Mouse (Mus musculus) heart, adult 18-20 months (tissue): Measurements from ENCODE around the gene Btbd11. TPM values are rescaled to one million over a fixed set of nuclear protein-coding genes. Genes with fewer than 3 reads are reported as not detected.
A peak's percentile ranks its signal among the peaks of the same experiment; 100 is the strongest.

Experiments used
- DNase-seq, 2 experiments: peaks; one replicate each; pipeline ENCODE4 v3.0.0; 2021 to 2022; ENCODE audit warnings: mixed read lengths in 1 of 2
- long read RNA-seq, 2 experiments: library from polyadenylated mRNA; stranded (forward); transcript quantifications; one replicate each; pipeline ENCODE4 v2.0.0; 2021
- total RNA-seq, 2 experiments: library from RNA; stranded (reverse); gene quantifications; 2 replicates each; pipeline ENCODE4 v1.2.3; 2021

The Btbd11 gene
- total RNA-seq: 1 to 10 TPM; 3.2 to 4.8 TPM
- long read RNA-seq, experiment 1: 0 reads
- long read RNA-seq, experiment 2, partial matches to known transcripts: 0 of 1 reads
- long read RNA-seq, experiment 2, other reads (novel, unspliced or antisense): 1 of 1 reads

DNA sequence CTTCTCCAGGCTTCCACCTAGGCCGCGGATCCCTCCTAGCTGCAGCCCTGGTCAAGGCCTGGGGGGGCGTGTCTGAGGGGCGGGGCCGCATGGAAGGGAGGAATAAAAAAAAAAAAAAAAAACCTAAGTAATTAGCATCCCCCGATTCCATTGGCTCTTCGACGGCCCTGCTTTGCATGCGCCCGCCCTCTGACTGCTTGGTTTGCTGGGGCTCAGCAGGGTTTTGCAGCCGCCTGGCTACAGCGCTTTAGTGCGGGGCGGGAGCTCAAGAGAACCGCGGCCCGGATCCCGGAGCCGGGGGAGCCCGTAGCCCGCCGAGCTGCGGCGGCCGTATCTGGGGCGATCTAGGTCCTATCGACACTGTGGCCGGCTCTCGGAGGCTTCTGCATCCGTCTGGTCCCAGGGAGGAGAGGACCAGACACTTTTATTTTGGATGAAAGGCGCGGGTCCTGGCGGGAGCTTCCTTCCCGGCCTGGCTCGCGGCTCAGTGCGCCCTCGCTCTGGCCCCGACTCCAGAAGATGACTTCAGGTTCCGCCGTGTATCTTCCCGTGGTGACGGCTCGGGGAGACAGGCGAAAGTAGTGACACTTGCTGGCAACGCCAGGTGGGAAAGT lies at the start of gene Btbd11:
Btbd11 (plus strand) TSS at position 210 of the 614 bp plus-strand sequence.
- DNase-seq: peak; percentile 92 to 96

DNA sequence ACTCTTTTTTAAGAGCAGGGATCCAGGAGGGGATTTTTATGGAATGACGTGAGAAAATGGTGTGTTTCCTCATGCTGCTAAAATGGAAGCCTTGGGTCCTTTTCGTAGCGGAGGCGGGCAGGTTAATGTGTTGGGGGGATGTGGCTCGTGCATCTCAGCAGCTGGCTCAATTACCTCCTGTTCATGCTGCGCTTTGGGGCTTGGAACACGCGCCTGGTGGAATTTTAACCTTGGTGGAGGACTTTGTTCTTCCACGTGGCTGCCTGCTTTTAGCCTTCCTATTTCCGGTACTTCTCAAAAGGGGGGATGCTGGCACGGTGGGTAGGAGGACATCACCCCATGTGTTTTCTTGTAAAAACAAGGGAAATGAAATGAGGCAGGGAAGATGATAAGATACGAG lies 47.9 kb upstream of the Btbd11 start:
- DNase-seq: no peak

DNA sequence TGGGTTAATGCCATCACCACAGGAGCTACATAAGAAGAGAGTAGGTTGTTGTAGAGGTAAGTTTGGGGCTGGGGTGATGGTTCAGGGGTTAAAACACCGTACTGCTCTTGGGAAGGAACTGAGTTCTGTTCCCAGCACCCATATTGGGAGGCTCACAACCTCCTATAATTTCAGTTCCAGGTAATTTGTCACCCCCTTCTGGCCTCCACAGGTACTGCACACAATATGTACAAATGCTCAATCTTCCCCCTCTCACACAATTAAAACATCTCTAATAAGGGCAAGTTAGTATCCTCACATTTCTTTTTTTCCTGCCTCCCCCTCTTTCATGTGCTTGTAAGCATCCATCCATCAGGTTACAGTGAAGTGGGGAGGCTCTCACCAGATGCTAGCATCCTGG lies 44.7 kb upstream of the Btbd11 start:
- DNase-seq: no peak

DNA sequence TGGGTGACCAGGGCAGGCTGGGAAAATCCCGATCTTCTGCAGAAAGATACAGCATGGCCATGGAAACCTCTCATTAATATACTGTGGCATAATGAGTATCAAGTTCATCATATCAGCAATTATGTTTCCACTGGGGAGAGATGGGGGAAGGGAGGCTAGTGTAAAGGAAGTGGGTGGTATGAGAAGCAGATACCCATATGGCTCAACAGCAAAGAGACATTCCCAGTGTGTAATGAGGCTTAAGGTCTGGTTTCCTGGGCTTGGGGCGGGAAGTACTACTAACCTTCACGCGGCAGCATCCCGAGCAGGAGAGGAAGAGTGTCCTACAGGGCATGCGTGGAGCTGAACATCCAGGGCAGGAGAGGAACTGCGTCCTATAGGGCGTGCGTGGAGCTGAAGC lies 39.4 kb upstream of the Btbd11 start:
- DNase-seq: no peak

DNA sequence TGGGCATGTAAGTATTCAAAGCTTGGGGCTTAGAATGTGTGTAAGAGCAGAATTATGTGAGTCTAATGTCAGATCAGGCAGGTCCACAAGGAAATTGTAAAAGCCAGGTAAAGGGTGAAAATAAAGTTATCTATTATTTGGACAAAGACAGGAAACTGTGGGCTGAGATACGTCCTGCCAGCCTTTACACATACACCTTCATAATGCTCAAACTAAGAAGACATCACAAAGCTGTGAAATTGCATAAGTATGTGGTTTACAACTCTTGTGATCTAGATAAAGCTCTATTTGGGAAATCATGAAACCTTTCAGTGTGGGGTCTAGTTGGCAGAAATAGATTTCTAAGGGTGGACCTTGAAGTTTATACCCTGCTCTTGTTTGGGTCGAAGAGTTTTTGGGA lies 34.1 kb upstream of the Btbd11 start:
- DNase-seq: no peak

DNA sequence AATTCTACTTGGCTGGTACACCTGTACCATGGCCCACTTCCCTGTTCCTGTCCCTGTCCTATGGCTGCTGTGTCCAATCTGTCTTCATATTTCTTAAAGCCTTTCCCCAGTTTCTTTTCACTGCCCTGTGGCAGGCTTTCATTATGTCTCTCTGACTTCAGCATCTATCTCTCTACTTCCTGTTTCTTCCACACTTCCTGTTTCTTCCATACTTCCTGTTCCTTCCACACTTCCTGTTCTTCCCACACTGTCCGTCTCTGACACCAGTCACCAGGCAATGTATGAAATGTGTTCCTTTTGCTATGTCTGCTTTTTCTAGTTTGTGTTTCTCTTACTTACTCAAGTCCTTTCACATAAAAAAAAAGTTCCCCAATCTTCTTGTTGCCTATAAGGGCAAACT lies 32.3 kb upstream of the Btbd11 start:
- DNase-seq: no peak

DNA sequence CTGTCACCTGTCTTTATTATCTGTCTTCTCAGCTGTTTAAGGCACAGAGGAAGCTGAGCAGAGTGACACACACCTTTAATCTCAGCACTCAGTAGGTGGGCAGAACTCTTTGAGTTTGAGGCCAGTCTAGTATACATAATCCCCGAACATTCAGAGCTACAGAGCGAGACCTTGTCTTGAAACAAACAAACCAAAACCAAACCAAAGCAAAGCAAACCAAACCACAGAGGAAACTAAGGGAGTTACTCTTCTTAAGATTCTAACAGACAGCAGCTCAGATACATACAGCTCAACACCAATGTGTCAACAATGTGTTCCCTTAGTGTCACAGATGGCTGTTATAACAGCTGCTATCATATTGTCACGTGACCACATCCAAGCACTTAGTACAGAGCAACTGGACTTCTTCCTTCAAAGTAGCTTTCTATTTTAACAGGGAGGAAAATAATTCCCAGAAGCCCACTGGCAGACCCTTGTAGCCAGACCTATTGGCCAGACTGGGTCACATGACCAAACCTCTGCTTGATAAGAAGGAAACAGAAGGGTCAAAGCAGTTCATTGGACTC lies 27.0 kb upstream of the Btbd11 start:
- DNase-seq: no peak

DNA sequence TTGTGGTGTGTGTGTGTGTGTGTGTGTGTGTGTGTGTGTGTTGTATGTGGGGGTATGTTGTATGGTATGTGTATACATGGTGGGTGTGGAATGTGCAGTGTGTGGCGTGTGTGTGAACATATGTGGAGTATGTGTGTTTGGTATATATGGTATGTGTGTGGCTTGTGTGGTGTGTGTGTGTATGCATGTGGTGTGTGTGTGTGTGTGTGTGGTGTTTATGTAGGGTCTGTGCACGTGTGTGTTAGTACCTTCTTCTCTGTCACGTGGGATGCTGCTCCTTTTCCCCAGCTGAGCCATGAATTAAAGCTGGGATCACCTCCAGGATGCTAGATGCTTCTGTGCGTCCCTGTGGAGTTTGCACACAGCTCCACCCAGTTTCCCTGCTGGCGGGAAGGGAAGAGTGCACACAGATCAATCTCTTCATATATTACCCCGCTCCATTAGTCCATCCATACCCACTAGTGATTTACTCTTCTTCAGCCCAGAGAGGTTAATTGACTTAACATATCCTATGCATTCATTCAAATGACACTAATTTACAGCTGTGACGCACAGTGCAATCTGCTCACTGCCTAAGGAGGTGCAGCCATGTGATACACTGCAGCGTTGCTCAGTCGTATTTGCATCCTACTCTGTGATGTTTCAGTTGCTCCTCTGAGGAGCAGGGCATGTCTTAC lies 23.7 kb upstream of the Btbd11 start:
- DNase-seq: no peak

DNA sequence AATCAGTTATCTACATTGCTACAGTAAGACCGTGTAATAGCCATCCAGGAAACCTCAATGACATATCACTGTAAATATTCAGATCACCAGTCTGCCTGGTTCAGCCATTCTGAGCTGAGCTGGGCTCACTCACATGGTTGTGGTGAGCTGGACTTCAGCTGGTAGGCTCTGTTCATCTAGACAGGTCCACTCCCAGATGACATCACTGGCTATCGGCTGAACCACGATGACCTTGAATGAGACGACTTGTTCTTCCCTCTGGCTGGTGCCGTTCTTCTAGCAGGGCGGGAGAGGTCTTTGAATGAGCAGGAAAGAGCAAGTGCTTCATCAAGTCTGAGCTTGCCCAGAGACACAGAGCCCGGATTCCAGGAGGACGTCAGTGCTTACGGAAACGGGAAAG lies 19.7 kb upstream of the Btbd11 start:
- DNase-seq: no peak

DNA sequence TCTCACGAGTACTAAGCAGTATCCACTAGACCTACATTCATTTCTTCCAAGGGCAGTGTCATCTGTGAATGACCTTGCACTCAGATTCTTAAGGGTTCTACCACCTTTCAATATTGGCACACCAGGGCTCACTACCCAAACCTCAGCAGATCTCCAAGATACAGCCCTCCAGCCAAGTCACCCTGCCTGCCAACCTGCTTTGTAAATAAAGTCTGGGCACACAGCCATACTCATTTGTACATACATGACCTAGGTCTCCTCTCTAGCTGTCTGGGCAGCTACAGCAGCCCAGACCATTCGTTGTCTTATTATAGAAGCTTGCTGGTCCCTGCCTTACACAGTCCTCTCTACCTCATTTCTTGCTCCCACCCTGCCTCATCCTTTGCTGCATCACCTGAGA lies 15.3 kb upstream of the Btbd11 start:
- peak; percentile 41 to 45 for DNase-seq

DNA sequence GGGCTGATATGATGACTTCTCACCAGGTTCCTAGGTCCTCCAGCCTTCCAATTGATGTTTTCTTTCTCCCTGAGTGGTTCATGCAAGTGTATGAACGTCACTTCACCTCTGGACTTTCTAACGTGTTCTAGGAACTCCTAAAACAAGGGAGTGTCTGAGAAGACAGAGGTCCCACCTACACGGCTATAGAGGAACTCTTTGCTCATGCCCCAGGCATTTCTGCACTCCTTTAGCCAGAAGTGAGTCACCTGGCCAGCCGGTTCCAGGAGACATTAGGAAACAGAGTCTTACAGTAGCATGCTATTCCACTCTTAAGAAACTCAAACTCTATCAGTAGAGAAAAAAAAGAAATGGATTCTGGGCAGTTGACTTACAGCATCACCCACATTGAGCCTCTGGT lies 14.5 kb upstream of the Btbd11 start:
- no peak for DNase-seq

DNA sequence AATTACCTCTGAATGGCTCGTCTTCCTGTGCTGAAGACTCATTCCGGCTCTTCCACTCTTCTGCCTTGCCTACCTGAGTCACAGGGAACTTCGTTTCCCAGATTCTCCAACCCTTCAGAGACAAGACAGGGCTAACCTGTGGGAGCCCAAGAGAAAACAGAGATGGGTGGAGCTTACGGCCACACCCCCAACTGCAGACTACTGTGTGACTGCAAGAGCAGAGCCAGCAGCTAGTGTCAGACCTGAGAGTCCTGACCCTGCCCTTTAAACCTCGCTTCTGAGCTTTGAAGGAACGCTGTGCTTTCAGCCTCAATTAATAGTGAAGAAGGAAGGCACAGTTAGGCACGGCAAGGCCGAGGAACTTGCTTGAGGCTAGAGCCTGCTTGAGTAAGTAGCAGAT lies 7.6 kb upstream of the Btbd11 start:
- no peak for DNase-seq

DNA sequence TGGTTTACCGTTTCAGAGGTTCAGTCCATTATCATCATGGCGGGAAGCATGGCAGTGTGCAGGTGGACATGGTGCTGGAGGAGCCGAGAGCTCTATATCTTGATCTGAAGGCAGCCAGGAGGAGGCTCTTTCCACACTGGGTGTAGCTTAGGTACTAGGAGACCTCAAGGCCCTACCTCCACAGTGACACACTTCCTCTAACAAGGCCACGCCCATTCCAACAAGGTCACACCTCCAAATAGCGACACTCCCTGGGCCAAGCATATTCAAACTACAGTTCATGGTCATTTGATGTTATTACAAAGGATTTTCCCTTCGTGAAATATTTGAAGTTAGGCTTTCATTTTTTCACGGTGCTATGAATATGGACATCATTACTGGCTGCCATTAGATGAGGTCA lies 3.6 kb upstream of the Btbd11 start:
- DNase-seq: no peak

DNA sequence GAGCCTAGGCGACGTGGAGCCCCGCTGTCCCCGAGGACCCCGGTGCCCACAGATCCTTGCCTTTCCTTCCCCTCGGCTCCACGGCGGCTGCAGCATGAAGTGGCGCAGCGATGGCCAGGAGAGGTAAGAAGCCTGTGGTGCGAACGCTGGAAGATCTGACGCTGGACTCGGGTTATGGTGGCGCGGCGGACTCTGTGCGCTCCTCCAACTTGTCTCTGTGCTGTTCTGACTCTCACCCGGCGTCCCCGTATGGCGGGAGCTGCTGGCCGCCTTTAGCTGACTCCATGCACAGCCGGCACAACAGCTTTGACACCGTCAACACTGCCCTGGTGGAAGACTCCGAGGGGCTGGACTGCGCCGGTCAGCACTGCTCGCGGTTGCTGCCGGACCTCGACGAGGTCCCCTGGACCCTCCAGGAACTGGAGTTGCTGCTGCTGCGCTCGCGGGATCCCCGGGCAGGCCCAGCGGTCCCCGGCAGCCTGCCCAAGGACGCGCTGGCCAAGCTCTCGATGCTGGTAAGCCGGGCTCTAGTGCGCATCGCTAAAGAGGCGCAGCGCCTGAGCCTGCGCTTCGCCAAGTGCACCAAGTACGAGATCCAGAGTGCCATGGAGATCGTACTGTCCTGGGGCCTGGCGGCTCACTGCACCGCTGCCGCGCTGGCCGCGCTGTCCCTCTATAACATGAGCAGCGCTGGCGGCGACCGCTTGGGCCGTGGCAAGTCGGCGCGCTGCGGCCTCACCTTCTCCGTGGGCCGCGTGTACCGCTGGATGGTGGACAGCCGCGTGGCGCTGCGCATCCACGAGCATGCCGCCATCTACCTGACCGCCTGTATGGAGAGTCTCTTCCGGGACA lies 831 bp downstream of the Btbd11 start:
- peak; percentile 45 to 54 for DNase-seq

DNA sequence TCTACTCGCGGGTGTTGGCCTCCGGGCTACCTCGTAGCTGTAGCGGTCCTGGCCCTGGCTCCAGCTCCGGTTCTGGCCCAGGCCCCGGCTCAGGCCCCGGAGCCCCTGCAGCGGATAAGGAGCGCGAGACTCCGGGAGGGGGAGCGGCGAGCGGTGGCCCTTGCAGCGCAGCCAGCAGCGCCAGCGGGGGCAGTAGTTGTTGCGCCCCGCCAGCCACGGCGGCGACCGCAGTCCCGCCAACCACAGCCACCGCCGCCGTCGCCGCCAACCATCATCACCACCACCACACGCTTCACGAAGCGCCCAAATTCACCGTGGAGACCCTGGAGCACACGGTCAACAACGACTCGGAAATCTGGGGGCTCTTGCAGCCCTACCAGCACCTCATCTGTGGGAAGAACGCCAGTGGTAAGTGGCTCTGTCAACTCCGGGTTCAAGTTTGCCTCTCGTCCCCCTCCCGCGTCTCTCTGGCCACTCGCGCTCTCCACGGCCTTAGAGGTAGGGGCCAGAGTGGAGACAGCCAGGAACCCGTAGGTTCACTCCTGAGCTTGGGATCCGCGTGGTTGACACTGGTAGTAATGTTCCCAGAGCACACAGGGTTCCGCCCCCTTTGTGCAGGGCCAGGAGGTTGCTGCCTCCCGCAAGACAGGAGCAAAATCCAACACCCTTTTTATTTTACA lies 1.6 kb downstream of the Btbd11 start:
- DNase-seq: peak in 1 of 2 experiments; percentile 18

DNA sequence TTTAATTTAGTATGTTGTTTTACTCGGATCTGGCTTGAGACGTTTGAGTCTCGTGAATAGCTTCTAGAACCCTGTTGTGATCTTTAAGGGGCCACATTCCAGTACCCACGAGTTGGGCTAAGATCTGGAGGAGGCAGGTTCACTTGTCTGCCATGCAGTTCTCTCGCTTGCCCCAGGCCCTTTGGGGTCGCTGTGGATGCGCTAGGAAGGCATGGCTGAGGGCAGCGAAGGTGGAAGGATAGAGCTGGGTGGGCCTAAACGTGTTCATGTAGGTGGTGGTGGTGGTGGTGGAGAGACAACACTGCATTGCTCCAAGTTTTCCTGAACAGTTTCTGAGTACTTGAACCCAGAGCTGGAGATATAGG lies 2.1 kb downstream of the Btbd11 start:
- DNase-seq: peak; percentile 8 to 36

DNA sequence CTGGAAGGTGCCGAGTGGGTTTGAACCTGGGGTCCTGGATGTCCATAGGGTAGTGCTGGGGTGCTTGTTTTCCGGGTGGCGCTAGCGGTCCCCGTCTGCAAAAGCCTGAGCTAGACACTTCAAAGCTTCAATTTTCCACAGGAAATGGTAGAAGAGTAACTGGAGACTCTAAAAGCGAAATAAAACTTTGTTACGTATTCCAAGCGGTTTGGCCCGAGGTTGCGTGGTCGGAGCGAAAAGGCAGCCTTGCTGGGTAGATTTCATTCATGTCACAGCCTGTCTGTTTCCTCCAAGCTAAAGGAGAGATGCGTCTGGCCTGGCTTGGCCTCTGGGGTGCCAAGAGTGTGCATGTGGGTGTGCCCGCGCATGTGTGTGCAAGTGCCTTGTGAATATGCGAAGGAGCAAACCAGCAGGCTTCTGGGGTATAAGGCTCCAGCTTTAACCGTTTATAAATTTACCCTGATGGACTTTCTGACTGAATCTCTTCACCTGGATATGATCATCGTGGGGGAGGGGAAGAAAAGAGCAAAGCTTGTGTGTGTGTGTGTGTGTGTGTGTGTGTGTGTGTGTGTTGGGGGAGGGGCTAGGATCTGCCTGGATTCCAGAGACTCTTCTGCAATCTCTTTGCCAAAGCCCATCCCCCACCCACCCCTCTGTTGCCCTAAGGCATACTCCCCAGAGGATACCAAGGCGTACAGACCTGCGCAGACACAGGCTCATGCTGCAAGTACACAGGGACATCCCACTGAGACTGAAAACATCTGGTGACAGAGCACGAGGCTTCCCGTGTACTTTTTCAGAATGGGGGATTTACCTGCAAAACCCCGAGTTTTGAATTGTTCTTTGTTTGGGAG lies 2.9 kb downstream of the Btbd11 start:
- DNase-seq: no peak

DNA sequence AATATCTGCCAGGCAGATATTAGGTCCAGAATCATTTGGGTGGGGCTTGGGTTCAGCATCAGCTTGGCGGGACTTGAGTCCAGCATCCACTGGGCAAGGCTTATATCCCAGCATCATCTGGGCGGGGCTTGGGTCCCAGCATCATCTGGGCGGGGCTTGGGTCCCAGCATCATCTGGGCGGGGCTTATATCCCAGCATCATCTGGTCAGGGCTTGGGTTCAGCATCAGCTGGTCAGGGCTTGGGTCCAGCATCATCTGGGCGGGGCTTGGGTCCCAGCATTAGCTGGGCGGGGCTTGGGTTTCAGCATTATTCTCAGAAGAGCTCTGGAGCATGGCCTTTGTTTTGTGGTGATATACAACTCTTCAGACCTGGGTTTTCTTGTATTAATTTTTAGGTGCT lies 6.4 kb downstream of the Btbd11 start:
- DNase-seq: no peak

DNA sequence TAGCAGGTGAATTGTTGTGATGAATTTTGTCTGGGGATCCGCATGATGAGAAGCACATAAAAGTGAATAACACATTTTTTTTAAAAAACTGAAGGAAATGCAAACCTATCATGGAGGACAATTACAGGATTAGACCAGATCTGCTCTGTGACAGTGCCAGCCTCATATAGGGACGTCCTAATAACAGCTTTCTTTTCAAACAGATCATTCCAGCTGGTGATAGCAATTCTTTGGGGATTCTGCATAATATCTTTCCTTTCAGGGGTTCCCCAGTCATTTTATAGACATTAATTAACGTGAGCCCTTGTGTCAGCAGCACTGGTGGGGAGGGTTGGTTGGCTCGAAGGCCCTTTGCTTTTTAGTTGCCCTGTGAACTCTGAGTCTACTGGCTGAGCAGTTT lies 7.9 kb downstream of the Btbd11 start:
- DNase-seq: no peak

DNA sequence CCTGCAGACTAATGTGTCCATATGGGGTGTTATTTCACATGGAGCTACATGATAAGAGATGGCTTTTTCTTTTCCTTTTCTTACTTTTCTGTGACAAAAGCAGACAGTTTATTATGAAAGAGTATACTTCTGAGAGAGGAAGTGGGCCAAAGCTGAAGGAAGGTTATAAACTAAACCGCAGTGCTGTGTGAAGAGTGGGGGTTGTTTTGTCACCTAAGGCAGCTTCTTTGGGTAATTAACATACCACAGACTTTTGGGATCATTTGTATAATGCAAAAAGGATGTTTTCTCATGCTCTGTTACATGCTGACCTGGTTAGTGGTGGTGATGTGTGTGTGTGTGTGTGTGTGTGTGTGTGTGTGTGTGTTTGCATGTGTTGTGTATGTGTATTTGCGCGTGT lies 24.5 kb downstream of the Btbd11 start:
- no peak for DNase-seq
